Mouse (Mus musculus) splenic B cell, adult 2 months (primary cell): Measurements from ENCODE around the gene Bnipl.
A peak's percentile ranks its signal among the peaks of the same experiment; 100 is the strongest.

Experiments
- DNase-seq: peaks from one replicate; pipeline ENCODE4 v3.0.0-alpha.2; 2011; ENCODE audit warnings: low read depth, low spot score
- H3K27me3 ChIP-seq: 2 replicates; pipeline ENCODE4 v1.6.1; 2012; ENCODE audit warnings: mild to moderate bottlenecking, low read length, moderate library complexity, mixed read lengths; ENCODE audit not compliant: control insufficient read depth, poor library complexity, insufficient read depth, severe bottlenecking
- H3K36me3 ChIP-seq: 2 replicates; pipeline ENCODE4 v1.6.1; 2012; ENCODE audit warnings: mild to moderate bottlenecking, low read length, moderate library complexity, mixed read lengths; ENCODE audit not compliant: control insufficient read depth, poor library complexity, insufficient read depth, severe bottlenecking

Gene Bnipl

DNA sequence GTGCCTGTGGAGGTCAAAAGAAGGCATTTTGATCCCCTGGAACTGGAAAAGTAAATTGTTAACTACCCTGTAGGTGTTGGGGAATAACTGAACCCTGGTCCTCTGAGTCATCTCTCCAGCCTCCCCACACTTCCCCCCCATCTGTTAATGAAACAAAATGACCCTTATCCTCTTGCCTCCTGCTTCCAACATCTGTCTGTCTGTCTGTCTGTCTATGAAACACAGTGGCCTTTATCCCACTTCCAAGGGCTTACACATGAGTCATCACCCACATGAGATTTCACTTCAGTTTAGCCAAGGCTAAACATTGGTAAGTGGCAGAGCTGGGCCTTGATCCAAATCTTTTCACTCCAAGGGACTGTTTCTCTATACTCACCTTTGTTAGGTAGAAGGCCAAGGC lies 16.9 kb upstream of the Bnipl start:
- DNase-seq, result no peak
- H3K36me3 ChIP-seq, result peaks cover 2% of the 10 kb centered on the region

DNA sequence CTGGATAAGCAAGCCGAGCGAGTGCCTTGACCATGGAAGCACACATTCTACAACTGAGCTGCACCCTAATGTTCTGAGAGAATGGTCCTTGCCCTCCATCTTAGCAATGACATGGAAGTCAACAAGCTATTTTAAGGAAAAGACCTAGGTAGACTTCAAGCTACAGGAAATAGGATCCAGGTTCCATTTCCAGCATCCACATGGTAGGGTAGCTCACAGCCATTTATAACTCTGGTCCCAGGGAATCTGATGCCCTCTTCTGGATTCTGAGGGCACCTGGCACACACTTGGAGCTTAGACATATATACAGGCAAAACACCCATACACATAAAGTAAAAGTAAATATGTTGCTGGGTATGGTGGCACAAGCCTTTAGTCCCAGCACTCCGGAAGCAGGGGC lies 15.1 kb upstream of the Bnipl start:
- no peak for DNase-seq
- Histone ChIP-seq H3K27me3 (no peaks in the 10 kb centered on the region), H3K36me3 (peaks cover 4% of the 10 kb centered on the region)

More for the DNA sequence above, 16.9 kb upstream of the Bnipl start:
- H3K27me3 ChIP-seq, result no peaks in the 10 kb centered on the region

GRCm38 (mm10) chr3:95264724-95265123 lies 13.7 kb upstream of the Bnipl start:
- peaks cover 4% of the 10 kb centered on the region for H3K36me3 ChIP-seq
- DNase-seq, result no peak
- no peaks in the 10 kb centered on the region for H3K27me3 ChIP-seq

DNA sequence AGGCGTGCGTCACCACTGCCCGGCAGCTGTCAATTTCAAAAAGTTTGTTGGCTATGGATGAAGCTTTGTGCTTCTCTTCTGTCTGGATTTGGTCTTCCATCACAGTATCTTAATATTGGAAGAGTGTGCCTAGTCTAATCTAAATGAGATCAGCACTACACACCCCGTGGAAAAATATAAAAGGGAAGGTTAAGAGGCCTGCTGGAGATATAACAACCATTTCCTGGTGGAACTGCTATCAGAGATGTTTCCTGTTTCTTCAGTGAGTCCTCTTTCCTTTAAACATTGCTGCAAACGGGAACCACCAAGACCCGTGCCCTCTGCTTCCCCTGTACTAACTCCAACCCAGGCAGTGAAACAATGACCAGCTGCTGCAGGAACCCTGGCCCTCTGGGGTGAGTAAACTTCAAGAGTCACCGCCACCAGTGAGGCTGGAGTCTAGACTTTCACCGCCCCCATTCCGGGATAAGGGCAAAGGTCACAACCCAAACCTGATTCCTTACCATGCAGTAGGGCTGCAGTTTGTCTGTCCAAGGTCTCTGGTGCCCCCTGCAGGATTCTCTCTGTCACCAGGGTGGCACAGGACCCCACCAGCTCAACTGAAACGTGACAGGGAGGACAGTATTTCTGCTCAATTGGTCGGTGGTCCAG lies 12.2 kb upstream of the Bnipl start:
- DNase-seq, result peak; percentile 84
- Histone ChIP-seq H3K27me3 (no peaks in the 10 kb centered on the region), H3K36me3 (peaks cover 5% of the 10 kb centered on the region)

GRCm38 (mm10) chr3:95261975-95262374 lies 11.0 kb upstream of the Bnipl start:
- Histone ChIP-seq H3K27me3 (no peaks in the 10 kb centered on the region), H3K36me3 (peaks cover 9% of the 10 kb centered on the region)
- DNase-seq, result no peak

- Histone ChIP-seq H3K27me3 (no peaks in the 10 kb centered on the region), H3K36me3 (peaks cover 6% of the 10 kb centered on the region)
- no peak for DNase-seq
Observed at GRCm38 (mm10) chr3:95256931-95257330, 5.9 kb upstream of the Bnipl start.

DNA sequence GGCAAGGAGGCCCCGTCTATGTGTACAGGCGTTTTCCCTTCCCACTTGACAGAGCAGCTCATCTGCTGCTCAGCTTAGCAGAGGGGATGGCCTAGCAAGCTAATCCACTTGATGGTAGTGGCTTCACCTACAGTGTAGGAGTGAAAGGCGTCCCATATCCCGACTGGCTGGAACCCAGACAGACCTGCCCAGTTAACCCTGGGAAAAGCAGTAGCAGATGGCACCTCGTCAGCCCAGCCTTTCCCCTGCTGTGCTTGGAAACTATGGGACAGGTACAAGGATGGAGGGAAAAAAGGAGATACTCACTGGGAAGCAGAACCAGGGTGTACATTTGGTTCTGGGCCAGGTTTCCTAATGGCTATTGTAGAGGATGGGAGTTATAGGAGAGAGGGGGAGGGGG lies 632 bp downstream of the Bnipl start:
- no peaks in the 10 kb centered on the region for H3K27me3 ChIP-seq
- DNase-seq, result no peak
- no peaks in the 10 kb centered on the region for H3K36me3 ChIP-seq

- no peaks in the 10 kb centered on the region for H3K36me3 ChIP-seq
- H3K27me3 ChIP-seq, result no peaks in the 10 kb centered on the region
- DNase-seq, result no peak
Observed at GRCm38 (mm10) chr3:95247660-95248336, 3.2 kb downstream of the Bnipl start.

DNA sequence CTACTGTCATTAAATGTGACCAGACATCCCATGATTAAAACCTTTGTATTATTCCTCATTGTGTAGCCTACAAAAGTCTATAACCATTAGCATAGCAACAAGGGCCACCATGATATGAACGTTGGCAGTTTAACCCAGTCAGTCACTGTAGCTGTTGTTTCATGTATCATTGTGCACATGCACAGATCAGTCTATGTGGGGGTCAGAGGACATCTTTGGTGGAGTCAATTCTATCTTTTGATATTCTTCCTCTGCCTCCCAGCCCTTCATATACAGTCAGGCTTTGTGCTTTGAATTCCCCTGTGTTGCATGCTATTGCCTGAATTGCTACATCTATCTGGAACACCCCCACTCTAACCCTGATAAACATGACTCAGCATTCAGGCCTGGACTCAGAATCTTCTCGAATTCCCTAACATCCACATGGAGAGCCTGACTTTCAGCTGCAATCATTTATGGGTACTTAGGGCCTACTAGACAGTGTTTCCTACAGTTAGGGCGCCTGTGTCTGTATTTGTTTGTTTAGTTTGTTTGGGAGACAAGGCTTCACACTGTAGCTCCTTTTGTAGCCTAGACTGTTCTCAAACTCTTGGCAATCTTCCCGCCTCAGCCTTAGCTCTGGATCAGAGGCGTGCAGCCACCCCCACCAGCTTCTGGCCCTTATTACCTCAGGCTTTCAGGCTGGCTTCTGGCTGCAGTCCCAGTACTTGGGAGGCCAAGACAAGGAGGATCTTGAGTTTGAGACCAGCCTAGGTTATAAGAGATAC lies 4.3 kb downstream of the Bnipl start:
- DNase-seq, result no peak
- Histone ChIP-seq H3K36me3 (no peaks in the 10 kb centered on the region), H3K27me3 (no peaks in the 10 kb centered on the region)

DNA sequence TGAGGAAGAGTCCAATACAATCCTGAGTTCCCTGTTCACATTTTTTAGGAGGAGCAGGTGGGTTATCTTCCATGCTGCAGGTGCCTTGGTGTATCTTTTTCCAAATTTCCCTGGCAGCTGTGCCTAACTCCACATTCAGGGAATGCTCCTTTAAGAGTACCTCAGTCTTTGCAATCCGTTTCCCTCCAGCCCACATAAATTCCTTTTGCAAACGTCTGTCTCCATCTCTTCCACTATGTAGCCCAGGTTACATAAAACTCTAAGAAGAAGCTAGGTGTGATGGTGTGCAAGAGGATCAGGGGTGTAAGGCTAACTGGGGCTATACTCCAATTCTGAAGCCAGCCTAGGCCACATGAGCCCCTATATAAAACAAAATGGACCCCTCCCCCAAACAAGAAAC lies 7.9 kb downstream of the Bnipl start:
- DNase-seq, result no peak
- no peaks in the 10 kb centered on the region for H3K36me3 ChIP-seq
- no peaks in the 10 kb centered on the region for H3K27me3 ChIP-seq

DNA sequence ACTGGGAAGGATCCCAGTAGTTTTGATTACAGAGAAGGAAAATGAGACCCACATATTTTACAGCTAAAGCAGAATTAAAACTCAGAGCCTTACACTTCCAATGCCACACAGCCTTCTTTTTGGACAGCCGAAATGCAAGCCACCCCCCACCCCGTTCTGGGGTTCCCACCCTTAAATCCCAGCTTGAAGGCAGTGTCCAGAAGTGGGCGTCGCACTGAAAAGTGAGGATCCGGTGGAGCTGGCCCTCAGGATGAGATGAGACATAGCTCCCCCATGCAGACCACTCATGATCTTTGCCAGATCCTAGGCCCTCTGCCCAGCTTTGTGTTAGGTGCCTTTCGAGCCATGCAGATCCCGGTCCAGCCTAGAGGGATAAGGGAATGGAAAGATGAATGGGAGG lies 9.5 kb downstream of the Bnipl start, which contains the start of gene Gm128:
Gene Gm128 (minus strand): TSS at position 101 of the 400 bp plus-strand sequence.
- Histone ChIP-seq H3K36me3 (no peaks in the 10 kb centered on the region), H3K27me3 (no peaks in the 10 kb centered on the region)
- DNase-seq, result no peak

GRCm38 (mm10) chr3:95240900-95241299 lies 10.1 kb downstream of the Bnipl start:
- DNase-seq, result no peak
- Histone ChIP-seq H3K27me3 (no peaks in the 10 kb centered on the region), H3K36me3 (0 out of 2 replicates have a peak, but pooled peaks cover 2% of the 10 kb centered on the region)

DNA sequence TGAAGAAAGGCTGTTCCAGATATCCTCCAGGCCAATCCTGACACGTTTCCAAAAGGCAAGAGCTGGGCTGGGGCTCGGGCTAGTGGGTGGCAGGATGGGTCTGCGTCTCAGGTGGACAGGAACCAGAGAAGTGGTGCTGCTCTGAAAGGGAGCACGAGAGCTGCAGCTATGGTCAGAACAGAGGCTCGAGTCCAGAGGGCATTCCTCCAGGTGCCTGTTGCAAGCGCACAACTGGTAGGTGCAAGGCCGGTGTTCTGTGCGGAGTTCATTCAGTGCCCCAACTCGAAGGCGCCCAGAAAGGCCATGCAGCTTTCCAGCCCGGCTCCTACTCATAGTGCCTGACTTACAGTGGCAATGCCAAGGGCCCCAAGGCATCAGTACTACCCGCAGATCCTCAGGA lies 11.0 kb downstream of the Bnipl start:
- Histone ChIP-seq H3K27me3 (no peaks in the 10 kb centered on the region), H3K36me3 (peaks cover 3% of the 10 kb centered on the region)
- DNase-seq, result no peak

GRCm38 (mm10) chr3:95239022-95239421 lies 12.0 kb downstream of the Bnipl start:
- peak; percentile 18 for DNase-seq
- H3K27me3 ChIP-seq, result no peaks in the 10 kb centered on the region
- peaks cover 10% of the 10 kb centered on the region for H3K36me3 ChIP-seq

- H3K27me3 ChIP-seq, result no peaks in the 10 kb centered on the region
- H3K36me3 ChIP-seq, result peaks cover 12% of the 10 kb centered on the region
- DNase-seq, result no peak
Observed at GRCm38 (mm10) chr3:95237541-95238099, 13.4 kb downstream of the Bnipl start.
